In the genomic region with DNA sequence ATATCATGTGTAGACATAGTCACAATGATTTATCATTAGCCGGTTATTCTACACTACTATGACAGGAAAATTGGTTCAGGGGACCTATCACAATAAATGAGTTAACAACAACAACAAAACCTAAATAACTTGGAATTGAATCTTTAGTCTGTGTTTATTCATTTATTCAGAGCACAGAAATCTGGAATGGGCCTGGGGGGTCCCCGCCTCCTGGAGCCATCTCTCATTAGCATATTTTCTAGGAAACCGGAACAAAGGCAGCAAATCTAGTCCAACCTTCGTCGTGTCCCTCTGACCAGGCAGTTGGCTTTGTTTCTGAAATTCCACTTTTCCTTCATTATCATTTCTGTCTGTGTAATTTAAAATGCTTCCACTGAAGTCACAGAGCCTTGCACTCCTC, we compare ENCODE assay signal across 24 mouse cellular contexts.
DNase-seq lines count a peak whose midpoint lies in the region; ATAC-seq lines count a peak whose summit lies in the region.
"Had no signal": no experiment of that assay in that cellular context is flagged by ENCODE, and none has a peak within 500 bp of the region (broad histone marks: within the 10 kb centered on the region; RNA-seq: fewer than 3 reads in every experiment).

No protein-coding gene starts in this region.

- no peak overlapping the region for H3K4me2 ChIP-seq in midbrain, embryonic 14.5 days (ENCODE audit: low read length)
- H3K4me2 ChIP-seq in midbrain, embryonic 13.5 days (replicated peaks), result no peak overlapping the region
- H3K4me2 ChIP-seq: embryonic facial prominence, embryonic 13.5 days; embryonic facial prominence, embryonic 15.5 days; forebrain, embryonic 12.5 days had no signal

- no peak overlapping the region for H3K27ac ChIP-seq in midbrain, embryonic 14.5 days (replicated peaks; ENCODE audit: low read depth, low read length)
- H3K27ac ChIP-seq in midbrain, embryonic 13.5 days, result no peak overlapping the region
- H3K27ac ChIP-seq: embryonic facial prominence, embryonic 13.5 days; embryonic facial prominence, embryonic 15.5 days; forebrain, embryonic 10.5 days; forebrain, embryonic 12.5 days had no signal

- H3K36me3 ChIP-seq in midbrain, embryonic 14.5 days (ENCODE audit: control insufficient read depth, insufficient read depth, low read length), result no peaks in the 10 kb centered on the region
- H3K36me3 ChIP-seq in midbrain, embryonic 13.5 days, result no peaks in the 10 kb centered on the region
- H3K36me3 ChIP-seq: embryonic facial prominence, embryonic 13.5 days; embryonic facial prominence, embryonic 15.5 days; forebrain, embryonic 10.5 days; forebrain, embryonic 12.5 days had no signal

- 0 out of 2 replicates have a peak, but pooled peaks cover 10% of the 10 kb centered on the region for H3K4me1 ChIP-seq in midbrain, embryonic 14.5 days (ENCODE audit: control insufficient read depth, insufficient read depth, low read length)
- H3K4me1 ChIP-seq in midbrain, embryonic 13.5 days (replicated peaks), result peaks cover 17% of the 10 kb centered on the region
- H3K4me1 ChIP-seq: embryonic facial prominence, embryonic 15.5 days had no signal

- no peak for ATAC-seq in midbrain, embryonic 14.5 days (ENCODE audit: low FRiP score, low TSS enrichment)
- ATAC-seq in midbrain, embryonic 13.5 days, result no peak
- ATAC-seq: activated CD4-positive, CD25-positive, alpha-beta regulatory T cell, adult 4 months; forebrain, embryonic 14.5 days; forebrain, embryonic 16.5 days; Patski had no signal

- WGBS in midbrain, embryonic 14.5 days, result 50% methylated on average over 5 of the region's 5 CpGs
- 61% methylated on average over 5 of the region's 5 CpGs for WGBS in midbrain, embryonic 13.5 days

- no peak overlapping the region for H3K4me3 ChIP-seq in midbrain, embryonic 14.5 days (replicated peaks; ENCODE audit: low read depth, low read length)
- no peak overlapping the region for H3K4me3 ChIP-seq in midbrain, embryonic 13.5 days (replicated peaks)
- H3K4me3 ChIP-seq: embryonic facial prominence, embryonic 13.5 days; embryonic facial prominence, embryonic 15.5 days; erythroblast, embryonic 14.5 days; forebrain, embryonic 10.5 days; forebrain, embryonic 12.5 days had no signal

- H3K9me3 ChIP-seq in midbrain, embryonic 14.5 days (ENCODE audit: control insufficient read depth, low read length), result no peaks in the 10 kb centered on the region
- no peaks in the 10 kb centered on the region for H3K9me3 ChIP-seq in midbrain, embryonic 13.5 days
- H3K9me3 ChIP-seq: embryonic facial prominence, embryonic 13.5 days; embryonic facial prominence, embryonic 15.5 days; forebrain, embryonic 10.5 days; forebrain, embryonic 12.5 days had no signal

- no peak overlapping the region for H3K9ac ChIP-seq in midbrain, embryonic 14.5 days (replicated peaks; ENCODE audit: low read length)
- H3K9ac ChIP-seq in midbrain, embryonic 13.5 days (replicated peaks), result no peak overlapping the region
- H3K9ac ChIP-seq: embryonic facial prominence, embryonic 13.5 days; embryonic facial prominence, embryonic 15.5 days; forebrain, embryonic 12.5 days had no signal

- peak; percentile 13 for DNase-seq in midbrain, embryonic 14.5 days
- peak; percentile 90 for DNase-seq in Muller cell, postnatal 12 days (ENCODE audit: inconsistent ontology term)
- peak; percentile 10 for DNase-seq in R1 (ENCODE audit: low read depth, low spot score)
- DNase-seq in frontal cortex, postnatal 36 days (ENCODE audit: low spot score in 2 of 2), result no peak
- DNase-seq in cerebellum, adult 8-10 months, result no peak
- DNase-seq: adrenal gland, adult 8-10 months; adrenal gland, postnatal 14 days; adrenal gland, postnatal 36 days; cerebellum, adult 11-12 months; cerebellum, adult 2 months; cerebellum, adult 9-11 months; cerebellum, postnatal 14 days; cerebellum, postnatal 36 days; embryo, embryonic 11 days had no signal

- no peaks in the 10 kb centered on the region for H3K27me3 ChIP-seq in midbrain, embryonic 14.5 days (ENCODE audit: control insufficient read depth, insufficient read depth, low read length)
- H3K27me3 ChIP-seq in midbrain, embryonic 13.5 days, result no peaks in the 10 kb centered on the region
- H3K27me3 ChIP-seq: embryonic facial prominence, embryonic 13.5 days; embryonic facial prominence, embryonic 15.5 days; forebrain, embryonic 12.5 days; Patski had no signal

Comparison
In these comparisons a context has a peak if more than half of its experiments do, and no peak if none do; other contexts are left out.
1. DNase-seq: peak in midbrain, embryonic 14.5 days (single experiment), Muller cell, postnatal 12 days (single experiment) and R1 (single experiment); none in frontal cortex, postnatal 36 days (0 of 2) and cerebellum, adult 8-10 months (single experiment).